ENCODE assay signal across 11 mouse cellular contexts in genomic region chr17:46269771-46270534, GRCm38 (mm10). TPM values are rescaled to one million over a fixed set of nuclear protein-coding genes. Genes with fewer than 3 reads are reported as not detected.
DNase-seq lines count a peak whose midpoint lies in the region; ATAC-seq and TF ChIP-seq lines count a peak whose summit lies in the region.
"Had no signal": no experiment of that assay in that cellular context is flagged by ENCODE, and none has a peak within 500 bp of the region (broad histone marks: within the 10 kb centered on the region; RNA-seq: fewer than 3 reads in every experiment).

No protein-coding gene starts in this region.

- peaks cover 9% of the 10 kb centered on the region for H3K36me3 ChIP-seq in lung, embryonic 16.5 days (ENCODE audit: control insufficient read depth, insufficient read depth, low read length)
- H3K36me3 ChIP-seq in small intestine, adult 2 months (ENCODE audit: control insufficient read depth, insufficient read depth, low read length): peaks cover 22% of the 10 kb centered on the region; the same call in 1 of the 2 replicates
- peaks cover 4% of the 10 kb centered on the region; the same call in 1 of the 2 replicates for H3K36me3 ChIP-seq in forebrain, embryonic 15.5 days

- peak overlapping the region; percentile 47; the same call in 1 of the 2 replicates for H3K27ac ChIP-seq in lung, embryonic 16.5 days (ENCODE audit: low read length)
- peak overlapping the region; percentile 93 for H3K27ac ChIP-seq in small intestine, adult 2 months (ENCODE audit: insufficient read depth, low read depth, low read length)
- H3K27ac ChIP-seq in forebrain, embryonic 15.5 days (replicated peaks): no peak overlapping the region

- H3K9me3 ChIP-seq in lung, embryonic 16.5 days (ENCODE audit: control insufficient read depth, low read length): no peaks in the 10 kb centered on the region
- H3K9me3 ChIP-seq in forebrain, embryonic 15.5 days: no peaks in the 10 kb centered on the region
- H3K9me3 ChIP-seq: megakaryocyte, embryonic 14.5 days had no signal

- intact Hi-C loops in heart, postnatal 10 days (cut with DNase I): loop anchor here (5.0 kb wide), 1 partner anchor 122 kb away; no protein-coding TSS in a partner anchor

- WGBS in lung, embryonic 16.5 days: 61% methylated on average over 19 of the region's 19 CpGs
- WGBS in lung, adult 2 months: 71% methylated on average over 19 of the region's 19 CpGs
- WGBS in small intestine, adult 2 months: 27% methylated on average over 19 of the region's 19 CpGs
- 85% methylated on average over 19 of the region's 19 CpGs for WGBS in forebrain, embryonic 15.5 days

- no peak overlapping the region for H3K4me2 ChIP-seq in lung, embryonic 16.5 days (ENCODE audit: low read depth, low read length)
- no peak overlapping the region for H3K4me2 ChIP-seq in forebrain, embryonic 15.5 days (replicated peaks)

- no peak overlapping the region for H3K4me3 ChIP-seq in lung, embryonic 16.5 days (ENCODE audit: low read length)
- H3K4me3 ChIP-seq in lung, adult 2 months (replicated peaks; ENCODE audit: extremely low read depth, low read depth, low read length): no peak overlapping the region
- H3K4me3 ChIP-seq in small intestine, adult 2 months (ENCODE audit: low read depth, low read length): peak overlapping the region; percentile 63
- no peak overlapping the region for H3K4me3 ChIP-seq in forebrain, embryonic 15.5 days
- H3K4me3 ChIP-seq: megakaryocyte, embryonic 14.5 days had no signal

- H3K27me3 ChIP-seq in lung, embryonic 16.5 days (ENCODE audit: control insufficient read depth, insufficient read depth, low read depth, low read length): no peaks in the 10 kb centered on the region
- no peaks in the 10 kb centered on the region for H3K27me3 ChIP-seq in small intestine, adult 2 months (ENCODE audit: control insufficient read depth, insufficient read depth, low read length)
- H3K27me3 ChIP-seq in forebrain, embryonic 15.5 days: no peaks in the 10 kb centered on the region
- H3K27me3 ChIP-seq: megakaryocyte, embryonic 14.5 days had no signal

- H3K9ac ChIP-seq in lung, embryonic 16.5 days (ENCODE audit: low read length): peak overlapping the region; percentile 37; the same call in 1 of the 2 replicates
- H3K9ac ChIP-seq in forebrain, embryonic 15.5 days (replicated peaks): no peak overlapping the region

- peaks cover 21% of the 10 kb centered on the region for H3K4me1 ChIP-seq in lung, embryonic 16.5 days (replicated peaks; ENCODE audit: control insufficient read depth, insufficient read depth, low read length)
- no peaks in the 10 kb centered on the region for H3K4me1 ChIP-seq in lung, adult 2 months (ENCODE audit: control insufficient read depth, insufficient read depth, low read length)
- peaks cover 34% of the 10 kb centered on the region for H3K4me1 ChIP-seq in small intestine, adult 2 months (ENCODE audit: control insufficient read depth, insufficient read depth, insufficient read length, low read length)
- H3K4me1 ChIP-seq in forebrain, embryonic 15.5 days: peaks cover 3% of the 10 kb centered on the region

- peak; percentile 19 for DNase-seq in cerebellum, adult 9-11 months
- no peak for DNase-seq in cerebellum, adult 9-10 months
- no peak for DNase-seq in lung, adult 2 months
- peak; percentile 82 to 89 for DNase-seq in heart, postnatal 10 days
- DNase-seq: cerebellum, adult 18-20 months; thymus, postnatal 25 days had no signal

- no peak for TF ChIP-seq CTCF in lung, adult 2 months (IDR thresholded peaks at IDR 0.05; ENCODE audit: insufficient read depth, low read length)
- TF ChIP-seq CTCF in small intestine, adult 2 months (IDR thresholded peaks at IDR 0.05; ENCODE audit: extremely low read depth, insufficient read length, insufficient replicate concordance, low read depth, low read length): no peak

- TF ChIP-seq POLR2A in lung, adult 2 months (IDR thresholded peaks at IDR 0.05; ENCODE audit: borderline replicate concordance, extremely low read depth, low read depth, low read length): no peak
- no peak; the same call in 1 of the 2 replicates for TF ChIP-seq POLR2A in small intestine, adult 2 months (IDR thresholded peaks at IDR 0.05; ENCODE audit: low read depth, low read length)

- ATAC-seq in lung, embryonic 16.5 days (ENCODE audit: low read depth): peak; percentile 21; the same call in 1 of the 2 replicates
- no peak for ATAC-seq in erythroblast, adult 5-6 weeks (replicated peaks; ENCODE audit: low FRiP score, poor library complexity, severe bottlenecking)
- ATAC-seq in forebrain, embryonic 15.5 days (replicated peaks): no peak

RNA-seq across cellular contexts. Expression of gene Tjap1, which starts 12.9 kb away (rescaled TPM):
- 39.1 and 40.8 TPM in 2 replicates for polyA plus RNA-seq in lung, embryonic 16.5 days (2015; fragmentation: Nextera tagmentation; extraction: Ambion mirVana)
- 45.2 TPM in 2 replicates for polyA plus RNA-seq in lung, adult 2 months (2012; rRNA removed)
- total RNA-seq in heart, postnatal 10 days (2021): 10 to 100 TPM; 54.0 to 56.3 TPM
- polyA plus RNA-seq in small intestine, adult 2 months (2012; rRNA removed): 43.4 and 89.2 TPM in 2 replicates
- total RNA-seq in erythroblast, adult 5-6 weeks (2015; ENCODE audit: low replicate concordance): 4.0 and 23.1 TPM in 2 replicates
- total RNA-seq in erythroblast, adult 5-6 weeks (2017; ENCODE audit: low replicate concordance): 12.3 and 28.2 TPM in 2 replicates
- 31.5 and 37.1 TPM in 2 replicates for polyA plus RNA-seq in forebrain, embryonic 15.5 days (2015; fragmentation: Nextera tagmentation; extraction: Ambion mirVana)

RNA-seq across cellular contexts. Expression of gene Lrrc73, which starts 16.6 kb away (rescaled TPM):
- 0.69 and 0.93 TPM in 2 replicates for polyA plus RNA-seq in lung, embryonic 16.5 days (2015; fragmentation: Nextera tagmentation; extraction: Ambion mirVana)
- 6.8 TPM in 2 replicates for polyA plus RNA-seq in lung, adult 2 months (2012; rRNA removed)
- under 1 TPM; 0.38 to 0.40 TPM for total RNA-seq in heart, postnatal 10 days (2021)
- polyA plus RNA-seq in small intestine, adult 2 months (2012; rRNA removed): 1.9 and 2.8 TPM in 2 replicates
- 0.42 TPM in 1 of 2 replicates, not detected in the other for total RNA-seq in erythroblast, adult 5-6 weeks (2015; ENCODE audit: low replicate concordance)
- 0.42 and 1.4 TPM in 2 replicates for total RNA-seq in erythroblast, adult 5-6 weeks (2017; ENCODE audit: low replicate concordance)
- polyA plus RNA-seq in forebrain, embryonic 15.5 days (2015; fragmentation: Nextera tagmentation; extraction: Ambion mirVana): 10.0 and 12.0 TPM in 2 replicates

RNA-seq across cellular contexts. Expression of gene Yipf3, which starts 22.1 kb away (rescaled TPM):
- 114 and 120 TPM in 2 replicates for polyA plus RNA-seq in lung, embryonic 16.5 days (2015; fragmentation: Nextera tagmentation; extraction: Ambion mirVana)
- polyA plus RNA-seq in lung, adult 2 months (2012; rRNA removed): 208 and 209 TPM in 2 replicates
- 10 to 100 TPM; 69.3 to 75.1 TPM for total RNA-seq in heart, postnatal 10 days (2021)
- 120 and 305 TPM in 2 replicates for polyA plus RNA-seq in small intestine, adult 2 months (2012; rRNA removed)
- 15.4 and 42.8 TPM in 2 replicates for total RNA-seq in erythroblast, adult 5-6 weeks (2015; ENCODE audit: low replicate concordance)
- 22.7 and 29.7 TPM in 2 replicates for total RNA-seq in erythroblast, adult 5-6 weeks (2017; ENCODE audit: low replicate concordance)
- polyA plus RNA-seq in forebrain, embryonic 15.5 days (2015; fragmentation: Nextera tagmentation; extraction: Ambion mirVana): 91.5 and 93.8 TPM in 2 replicates

RNA-seq across cellular contexts. Expression of gene Polr1c, which starts 22.1 kb away (rescaled TPM):
- polyA plus RNA-seq in lung, embryonic 16.5 days (2015; fragmentation: Nextera tagmentation; extraction: Ambion mirVana): 90.6 and 91.2 TPM in 2 replicates
- 35.9 and 39.5 TPM in 2 replicates for polyA plus RNA-seq in lung, adult 2 months (2012; rRNA removed)
- 10 to 100 TPM; 23.8 to 26.9 TPM for total RNA-seq in heart, postnatal 10 days (2021)
- polyA plus RNA-seq in small intestine, adult 2 months (2012; rRNA removed): 16.2 and 24.6 TPM in 2 replicates
- total RNA-seq in erythroblast, adult 5-6 weeks (2015; ENCODE audit: low replicate concordance): 14.8 and 18.8 TPM in 2 replicates
- total RNA-seq in erythroblast, adult 5-6 weeks (2017; ENCODE audit: low replicate concordance): 9.6 and 15.1 TPM in 2 replicates
- 89.5 and 97.2 TPM in 2 replicates for polyA plus RNA-seq in forebrain, embryonic 15.5 days (2015; fragmentation: Nextera tagmentation; extraction: Ambion mirVana)

RNA-seq across cellular contexts. Expression of gene Dlk2, which starts 27.3 kb away (rescaled TPM):
- polyA plus RNA-seq in lung, embryonic 16.5 days (2015; fragmentation: Nextera tagmentation; extraction: Ambion mirVana): 3.1 and 4.0 TPM in 2 replicates
- 0.54 and 3.1 TPM in 2 replicates for polyA plus RNA-seq in lung, adult 2 months (2012; rRNA removed)
- total RNA-seq in heart, postnatal 10 days (2021): 1 to 10 TPM in 1 of 2 experiments, under 1 TPM in 1; 0.57 to 1.0 TPM
- 0.27 and 1.0 TPM in 2 replicates for polyA plus RNA-seq in small intestine, adult 2 months (2012; rRNA removed)
- total RNA-seq in erythroblast, adult 5-6 weeks (2015; ENCODE audit: low replicate concordance): not detected in 2 replicates
- not detected in 2 replicates for total RNA-seq in erythroblast, adult 5-6 weeks (2017; ENCODE audit: low replicate concordance)
- polyA plus RNA-seq in forebrain, embryonic 15.5 days (2015; fragmentation: Nextera tagmentation; extraction: Ambion mirVana): 7.2 and 9.2 TPM in 2 replicates

Comparison
In these comparisons a context has a peak if more than half of its experiments do, and no peak if none do; other contexts are left out.
1. DNase-seq: peak in cerebellum, adult 9-11 months (single experiment) and heart, postnatal 10 days (2 of 2); none in cerebellum, adult 9-10 months (single experiment) and lung, adult 2 months (single experiment).